Mouse (Mus musculus): ENCODE measurements at regions not wholly inside any gene's neighbourhood (a gene's known extent, or its start where the extent isn't known, plus 50 kb on each side); places are given as distances from the start of the nearest gene placed in this dataset.

GRCm38 (mm10) chr14:46634656-46635244 lies 125.6 kb upstream of the Cdkn3 start:
- H3K9me3 ChIP-seq (ENCODE audit: low read length), result no peaks in the 10 kb centered on the region
- H3K36me3 ChIP-seq (ENCODE audit: insufficient read depth, low read length), result no peaks in the 10 kb centered on the region
- H3K27me3 ChIP-seq (ENCODE audit: insufficient read depth, low read length), result 0 out of 2 replicates have a peak, but pooled peaks cover 2% of the 10 kb centered on the region
- peaks cover 4% of the 10 kb centered on the region; the same call in 1 of the 2 replicates for H3K4me1 ChIP-seq (replicated peaks; ENCODE audit: low read depth, low read length)
- TF ChIP-seq CTCF (conservative IDR thresholded peaks at IDR 0.05; ENCODE audit: low read length), result no peak
- TF ChIP-seq NANOG (IDR thresholded peaks at IDR 0.05; ENCODE audit: borderline replicate concordance, low read length), result no peak
- TF ChIP-seq POU5F1 (IDR thresholded peaks at IDR 0.05; ENCODE audit: borderline replicate concordance, low read length), result no peak
- no peak overlapping the region for H3K4me3 ChIP-seq (replicated peaks; ENCODE audit: low read length)

- H3K4me3 ChIP-seq (replicated peaks; ENCODE audit: low read length), result no peak overlapping the region
- H3K27me3 ChIP-seq (ENCODE audit: insufficient read depth, low read length), result 0 out of 2 replicates have a peak, but pooled peaks cover 2% of the 10 kb centered on the region
- H3K4me1 ChIP-seq (replicated peaks; ENCODE audit: low read depth, low read length), result peaks cover 4% of the 10 kb centered on the region; the same call in 1 of the 2 replicates
- no peaks in the 10 kb centered on the region for H3K9me3 ChIP-seq (ENCODE audit: low read length)
- TF ChIP-seq CTCF (conservative IDR thresholded peaks at IDR 0.05; ENCODE audit: low read length), result no peak
- no peak for TF ChIP-seq POU5F1 (IDR thresholded peaks at IDR 0.05; ENCODE audit: borderline replicate concordance, low read length)
- no peak for TF ChIP-seq NANOG (IDR thresholded peaks at IDR 0.05; ENCODE audit: borderline replicate concordance, low read length)
- H3K36me3 ChIP-seq (ENCODE audit: insufficient read depth, low read length), result no peaks in the 10 kb centered on the region
These were observed 126.1 kb upstream of the Cdkn3 start for GRCm38 (mm10) chr14:46634251-46634650.

GRCm38 (mm10) chr14:46627690-46628089 lies 132.7 kb upstream of the Cdkn3 start:
- no peak for TF ChIP-seq CTCF (conservative IDR thresholded peaks at IDR 0.05; ENCODE audit: low read length)
- no peak for TF ChIP-seq NANOG (IDR thresholded peaks at IDR 0.05; ENCODE audit: borderline replicate concordance, low read length)
- TF ChIP-seq POU5F1 (IDR thresholded peaks at IDR 0.05; ENCODE audit: borderline replicate concordance, low read length), result no peak
- no peaks in the 10 kb centered on the region for H3K4me1 ChIP-seq (replicated peaks; ENCODE audit: low read depth, low read length)

GRCm38 (mm10) chr14:46625760-46626159 lies 134.6 kb upstream of the Cdkn3 start:
- TF ChIP-seq POU5F1 (IDR thresholded peaks at IDR 0.05; ENCODE audit: borderline replicate concordance, low read length) (no peak), CTCF (conservative IDR thresholded peaks at IDR 0.05; ENCODE audit: low read length) (no peak), NANOG (IDR thresholded peaks at IDR 0.05; ENCODE audit: borderline replicate concordance, low read length) (no peak)
- H3K4me1 ChIP-seq (replicated peaks; ENCODE audit: low read depth, low read length), result no peaks in the 10 kb centered on the region
- H3K4me3 ChIP-seq (replicated peaks; ENCODE audit: low read length), result no peak overlapping the region
- no peaks in the 10 kb centered on the region for H3K27me3 ChIP-seq (ENCODE audit: insufficient read depth, low read length)
- no peaks in the 10 kb centered on the region for H3K9me3 ChIP-seq (ENCODE audit: low read length)
- no peaks in the 10 kb centered on the region for H3K36me3 ChIP-seq (ENCODE audit: insufficient read depth, low read length)

More at GRCm38 (mm10) chr14:46627690-46628089, 132.7 kb upstream of the Cdkn3 start:
- Histone ChIP-seq H3K9me3 (ENCODE audit: low read length) (no peaks in the 10 kb centered on the region), H3K36me3 (ENCODE audit: insufficient read depth, low read length) (no peaks in the 10 kb centered on the region), H3K27me3 (ENCODE audit: insufficient read depth, low read length) (no peaks in the 10 kb centered on the region), H3K4me3 (replicated peaks; ENCODE audit: low read length) (no peak overlapping the region)

- Histone ChIP-seq H3K27me3 (ENCODE audit: insufficient read depth, low read length) (no peaks in the 10 kb centered on the region), H3K36me3 (ENCODE audit: insufficient read depth, low read length) (no peaks in the 10 kb centered on the region), H3K9me3 (ENCODE audit: low read length) (no peaks in the 10 kb centered on the region), H3K4me1 (replicated peaks; ENCODE audit: low read depth, low read length) (no peaks in the 10 kb centered on the region), H3K4me3 (replicated peaks; ENCODE audit: low read length) (no peak overlapping the region)
- TF ChIP-seq NANOG (IDR thresholded peaks at IDR 0.05; ENCODE audit: borderline replicate concordance, low read length) (no peak), CTCF (conservative IDR thresholded peaks at IDR 0.05; ENCODE audit: low read length) (no peak), POU5F1 (IDR thresholded peaks at IDR 0.05; ENCODE audit: borderline replicate concordance, low read length) (no peak)
These were observed 136.7 kb upstream of the Cdkn3 start for GRCm38 (mm10) chr14:46623645-46624044.

- Histone ChIP-seq H3K4me1 (replicated peaks; ENCODE audit: low read depth, low read length) (no peaks in the 10 kb centered on the region), H3K9me3 (ENCODE audit: low read length) (no peaks in the 10 kb centered on the region), H3K27me3 (ENCODE audit: insufficient read depth, low read length) (no peaks in the 10 kb centered on the region), H3K4me3 (replicated peaks; ENCODE audit: low read length) (no peak overlapping the region), H3K36me3 (ENCODE audit: insufficient read depth, low read length) (no peaks in the 10 kb centered on the region)
- TF ChIP-seq CTCF (conservative IDR thresholded peaks at IDR 0.05; ENCODE audit: low read length), result no peak
- no peak for TF ChIP-seq POU5F1 (IDR thresholded peaks at IDR 0.05; ENCODE audit: borderline replicate concordance, low read length)
- TF ChIP-seq NANOG (IDR thresholded peaks at IDR 0.05; ENCODE audit: borderline replicate concordance, low read length), result no peak
These were observed 144.3 kb upstream of the Cdkn3 start for GRCm38 (mm10) chr14:46616030-46616429.

- Histone ChIP-seq H3K27me3 (ENCODE audit: insufficient read depth, low read length) (no peaks in the 10 kb centered on the region), H3K4me1 (replicated peaks; ENCODE audit: low read depth, low read length) (no peaks in the 10 kb centered on the region), H3K4me3 (replicated peaks; ENCODE audit: low read length) (no peak overlapping the region), H3K36me3 (ENCODE audit: insufficient read depth, low read length) (no peaks in the 10 kb centered on the region), H3K9me3 (ENCODE audit: low read length) (no peaks in the 10 kb centered on the region)
- no peak for TF ChIP-seq CTCF (conservative IDR thresholded peaks at IDR 0.05; ENCODE audit: low read length)
- TF ChIP-seq POU5F1 (IDR thresholded peaks at IDR 0.05; ENCODE audit: borderline replicate concordance, low read length), result no peak
- TF ChIP-seq NANOG (IDR thresholded peaks at IDR 0.05; ENCODE audit: borderline replicate concordance, low read length), result no peak
These were observed 145.4 kb upstream of the Cdkn3 start for GRCm38 (mm10) chr14:46614936-46615335.

GRCm38 (mm10) chr14:46613748-46614147 lies 146.6 kb upstream of the Cdkn3 start:
- Histone ChIP-seq H3K36me3 (ENCODE audit: insufficient read depth, low read length) (no peaks in the 10 kb centered on the region), H3K9me3 (ENCODE audit: low read length) (no peaks in the 10 kb centered on the region), H3K4me3 (replicated peaks; ENCODE audit: low read length) (no peak overlapping the region), H3K4me1 (replicated peaks; ENCODE audit: low read depth, low read length) (no peaks in the 10 kb centered on the region), H3K27me3 (ENCODE audit: insufficient read depth, low read length) (no peaks in the 10 kb centered on the region)
- TF ChIP-seq NANOG (IDR thresholded peaks at IDR 0.05; ENCODE audit: borderline replicate concordance, low read length) (no peak), CTCF (conservative IDR thresholded peaks at IDR 0.05; ENCODE audit: low read length) (no peak), POU5F1 (IDR thresholded peaks at IDR 0.05; ENCODE audit: borderline replicate concordance, low read length) (no peak)

- no peaks in the 10 kb centered on the region for H3K36me3 ChIP-seq (ENCODE audit: insufficient read depth, low read length)
- TF ChIP-seq NANOG (IDR thresholded peaks at IDR 0.05; ENCODE audit: borderline replicate concordance, low read length), result no peak
- TF ChIP-seq POU5F1 (IDR thresholded peaks at IDR 0.05; ENCODE audit: borderline replicate concordance, low read length), result no peak
- no peak for TF ChIP-seq CTCF (conservative IDR thresholded peaks at IDR 0.05; ENCODE audit: low read length)
- H3K4me3 ChIP-seq (replicated peaks; ENCODE audit: low read length), result no peak overlapping the region
- H3K27me3 ChIP-seq (ENCODE audit: insufficient read depth, low read length), result no peaks in the 10 kb centered on the region
- no peaks in the 10 kb centered on the region for H3K4me1 ChIP-seq (replicated peaks; ENCODE audit: low read depth, low read length)
- no peaks in the 10 kb centered on the region for H3K9me3 ChIP-seq (ENCODE audit: low read length)
These were observed 147.1 kb upstream of the Cdkn3 start for GRCm38 (mm10) chr14:46613211-46613610.

Data from E14TG2a.4 (cell line).